Comparison of ENCODE assay signal across 11 mouse cellular contexts in genomic region chr2:54366963-54367362, GRCm38 (mm10).
"Had no signal": no experiment of that assay in that cellular context is flagged by ENCODE, and none has a peak within 500 bp of the region (broad histone marks: within the 10 kb centered on the region; RNA-seq: fewer than 3 reads in every experiment).

No protein-coding gene starts in this region.

- ATAC-seq: lung, postnatal 0 days; midbrain, embryonic 15.5 days had no signal

- H3K27me3 ChIP-seq: liver, embryonic 15.5 days; midbrain, embryonic 15.5 days had no signal

- H3K36me3 ChIP-seq: limb, embryonic 10.5 days; liver, embryonic 15.5 days; midbrain, embryonic 15.5 days had no signal

- H3K9me3 ChIP-seq: limb, embryonic 10.5 days; liver, embryonic 15.5 days; midbrain, embryonic 15.5 days had no signal

- H3K9ac ChIP-seq: liver, embryonic 15.5 days; midbrain, embryonic 15.5 days had no signal

- H3K4me3 ChIP-seq: left cerebral cortex, adult 2 months; limb, embryonic 10.5 days; liver, embryonic 15.5 days; midbrain, embryonic 15.5 days had no signal

- H3K4me1 ChIP-seq: limb, embryonic 10.5 days; liver, embryonic 15.5 days; midbrain, embryonic 15.5 days had no signal

- H3K4me2 ChIP-seq: liver, embryonic 11.5 days; liver, embryonic 15.5 days; midbrain, embryonic 15.5 days had no signal

- DNase-seq: kidney, postnatal 25 days; lung, adult 2 months; lung, postnatal 36 days; thymus, postnatal 4 days had no signal

- H3K27ac ChIP-seq: left cerebral cortex, adult 2 months; limb, embryonic 10.5 days; liver, embryonic 15.5 days; midbrain, embryonic 15.5 days; stomach, postnatal 0 days had no signal
